Mouse (Mus musculus) forebrain, embryonic 11.5 days (tissue): ENCODE results near the gene Dclk1. TPM values are rescaled to one million over a fixed set of nuclear protein-coding genes. Genes with fewer than 3 reads are reported as not detected.

Experiments used
- ATAC-seq: fragments of 200-750 bp; cut with Nextera tagmentation; replicated peaks from 2 replicates; pipeline ENCODE4 v1.8.0; 2017; ENCODE audit warnings: moderate TSS enrichment; ENCODE audit not compliant: low FRiP score
- DNase-seq: peaks from one replicate; pipeline ENCODE4 v3.0.0-alpha.2; 2017; ENCODE audit warnings: low spot score
- H3K27ac ChIP-seq: fragments of 300-500 bp; sonication (generic); 2 replicates; pipeline ENCODE4 v1.5.1; 2014; ENCODE audit warnings: low read depth, low read length
- H3K27me3 ChIP-seq: fragments of 300-500 bp; sonication (generic); 2 replicates; pipeline ENCODE4 v1.6.1; 2014; ENCODE audit warnings: mild to moderate bottlenecking, low read length, mixed read lengths; ENCODE audit not compliant: control insufficient read depth, insufficient read depth
- H3K36me3 ChIP-seq: fragments of 300-500 bp; sonication (generic); 2 replicates; pipeline ENCODE4 v1.6.1; 2014; ENCODE audit warnings: mild to moderate bottlenecking, low read length, moderate library complexity, mixed read lengths; ENCODE audit not compliant: control insufficient read depth, insufficient read depth
- H3K4me1 ChIP-seq: fragments of 300-500 bp; sonication (generic); replicated peaks from 2 replicates; pipeline ENCODE4 v1.6.1; 2014; ENCODE audit warnings: low read length, mixed read lengths; ENCODE audit not compliant: control insufficient read depth, insufficient read depth
- H3K4me2 ChIP-seq: fragments of 300-500 bp; sonication (generic); 2 replicates; pipeline ENCODE4 v1.6.1; 2014; ENCODE audit warnings: low read depth, mild to moderate bottlenecking, low read length, moderate library complexity, mixed read lengths; ENCODE audit not compliant: severe bottlenecking
- H3K4me3 ChIP-seq: fragments of 300-500 bp; sonication (generic); 2 replicates; pipeline ENCODE4 v1.5.1; 2014; ENCODE audit warnings: low read depth, low read length
- H3K9ac ChIP-seq: fragments of 300-500 bp; sonication (generic); 2 replicates; pipeline ENCODE4 v1.6.1; 2014; ENCODE audit warnings: low read length
- H3K9me3 ChIP-seq: fragments of 300-500 bp; sonication (generic); 2 replicates; pipeline ENCODE4 v1.6.1; 2016; ENCODE audit warnings: low read length, mixed read lengths; ENCODE audit not compliant: control insufficient read depth
- WGBS: fragments of 180-500 bp; shearing (Covaris S2); extraction: QIAGEN DNeasy Blood & Tissue Kit; methylation state at CpG from one replicate; pipeline ENCODE4 v1.1.7; 2014; 5-methylcytosine and 5-hydroxymethylcytosine counted together
- polyA plus RNA-seq: library from polyadenylated mRNA; unstranded; fragments of >200 nt; fragmentation: Nextera tagmentation; extraction: Ambion mirVana; gene quantifications from 2 replicates; pipeline ENCODE4 v1.2.1, GENCODE M21; 2014

Dclk1 gene
- polyA plus RNA-seq, 1 experiment from 2014 or later = 77.5 TPM

DNA sequence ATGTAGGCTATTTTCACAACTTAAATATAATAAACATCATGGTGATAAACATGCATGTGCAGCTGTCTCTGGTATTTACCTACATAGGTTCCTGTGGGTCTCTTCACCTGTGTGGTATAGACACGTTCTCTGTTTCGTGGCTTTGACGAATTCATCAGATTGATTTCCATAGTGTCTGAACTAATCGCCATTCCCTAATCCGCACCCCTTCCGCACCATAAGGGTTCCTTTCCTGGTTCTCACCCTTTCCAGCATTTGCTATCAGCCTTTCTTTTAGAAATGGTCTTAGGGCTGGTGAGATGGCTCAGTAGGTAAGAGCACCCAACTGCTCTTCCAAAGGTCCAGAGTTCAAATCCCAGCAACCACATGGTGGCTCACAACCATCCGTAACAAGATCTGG lies 162.6 kb downstream of the Dclk1 start:
- no peak for ATAC-seq
- H3K4me2 ChIP-seq = no peak overlapping the region
- DNase-seq = no peak
- H3K4me1 ChIP-seq = no peaks in the 10 kb centered on the region
- H3K27me3 ChIP-seq = no peaks in the 10 kb centered on the region
- H3K4me3 ChIP-seq = no peak overlapping the region
- H3K9me3 ChIP-seq = no peaks in the 10 kb centered on the region
- H3K27ac ChIP-seq = no peak overlapping the region
- 97% methylated on average over 7 of the region's 7 CpGs for WGBS
- H3K9ac ChIP-seq = no peak overlapping the region
- no peaks in the 10 kb centered on the region for H3K36me3 ChIP-seq

DNA sequence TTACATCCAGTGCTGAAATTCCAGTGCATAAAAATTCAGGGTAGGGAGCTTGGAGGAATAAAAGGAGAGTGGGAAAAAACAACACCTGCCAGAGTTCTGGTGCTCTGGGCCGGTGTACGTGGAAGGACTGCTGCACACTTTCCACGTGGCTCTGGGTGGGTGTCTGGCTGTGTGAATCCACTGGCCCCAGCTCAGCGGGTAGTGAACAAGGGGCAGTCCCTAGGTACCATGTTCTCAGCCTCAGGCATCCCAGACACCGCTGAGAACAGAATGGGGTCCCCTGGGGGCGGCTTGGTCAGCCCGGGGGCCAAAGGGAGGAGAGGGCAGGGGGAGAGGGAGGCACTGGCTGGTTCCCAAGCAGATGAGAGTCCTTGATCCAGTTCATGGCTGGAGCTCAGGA lies 164.5 kb downstream of the Dclk1 start:
- no peaks in the 10 kb centered on the region for H3K36me3 ChIP-seq
- no peaks in the 10 kb centered on the region for H3K27me3 ChIP-seq
- no peaks in the 10 kb centered on the region for H3K4me1 ChIP-seq
- no peaks in the 10 kb centered on the region for H3K9me3 ChIP-seq
- WGBS = 80% methylated on average over 7 of the region's 7 CpGs
- ATAC-seq (no peak), DNase-seq (no peak)
- no peak overlapping the region for H3K27ac ChIP-seq
- H3K4me3 ChIP-seq = no peak overlapping the region
- H3K9ac ChIP-seq = no peak overlapping the region
- H3K4me2 ChIP-seq = no peak overlapping the region

DNA sequence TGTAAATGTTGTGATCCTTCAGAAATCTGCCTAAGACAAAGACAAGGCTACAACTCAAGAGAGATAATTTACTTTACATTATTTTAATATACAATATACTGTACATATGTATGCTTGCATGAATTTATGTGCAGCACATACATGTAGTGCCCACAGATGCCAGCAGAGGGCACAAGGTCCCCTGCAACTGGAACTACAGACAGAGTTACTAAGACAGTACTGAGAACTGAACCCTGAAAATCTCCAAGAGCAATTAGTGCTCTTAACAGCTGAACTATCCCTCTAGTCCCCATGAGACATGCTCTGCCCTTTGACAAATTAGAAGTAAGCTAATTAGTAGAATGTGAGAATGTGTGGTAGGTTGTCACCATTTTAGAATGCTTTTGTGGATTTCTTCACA lies 169.4 kb downstream of the Dclk1 start:
- ATAC-seq (0 out of 2 replicates have a peak, but pooled peaks have one; percentile 51), DNase-seq (no peak)
- H3K9ac ChIP-seq = no peak overlapping the region
- no peak overlapping the region for H3K4me2 ChIP-seq
- no peaks in the 10 kb centered on the region for H3K9me3 ChIP-seq
- no peaks in the 10 kb centered on the region for H3K36me3 ChIP-seq
- H3K4me1 ChIP-seq = peaks cover 2% of the 10 kb centered on the region; the same call in 1 of the 2 replicates
- H3K27me3 ChIP-seq = no peaks in the 10 kb centered on the region
- H3K27ac ChIP-seq = no peak overlapping the region
- no peak overlapping the region for H3K4me3 ChIP-seq

DNA sequence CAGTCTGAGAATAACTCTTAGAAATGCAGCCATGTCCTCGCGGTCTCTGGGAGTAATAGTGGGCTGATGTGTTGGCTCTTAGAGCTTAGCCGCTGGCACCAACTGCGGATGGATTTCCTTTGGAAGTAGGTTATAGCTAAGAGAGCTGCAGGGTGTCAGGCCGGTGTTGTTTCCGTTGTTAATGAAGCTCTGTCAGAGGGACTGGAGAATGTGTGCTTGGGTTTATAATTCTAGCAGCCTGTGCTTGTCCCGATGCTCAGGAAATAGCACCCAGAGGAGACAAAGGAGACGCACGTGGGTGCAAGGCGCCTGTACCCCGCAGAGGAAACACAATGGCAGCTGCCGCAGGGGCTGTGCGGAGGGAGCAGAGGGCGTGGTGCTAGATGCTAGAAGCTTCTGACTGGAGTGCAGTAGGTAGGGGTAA lies 173.4 kb downstream of the Dclk1 start:
- 11% methylated on average over 14 of the region's 14 CpGs for WGBS
- Histone ChIP-seq H3K27ac (no peak overlapping the region), H3K4me2 (peak overlapping the region; percentile 16; the same call in 1 of the 2 replicates)

DNA sequence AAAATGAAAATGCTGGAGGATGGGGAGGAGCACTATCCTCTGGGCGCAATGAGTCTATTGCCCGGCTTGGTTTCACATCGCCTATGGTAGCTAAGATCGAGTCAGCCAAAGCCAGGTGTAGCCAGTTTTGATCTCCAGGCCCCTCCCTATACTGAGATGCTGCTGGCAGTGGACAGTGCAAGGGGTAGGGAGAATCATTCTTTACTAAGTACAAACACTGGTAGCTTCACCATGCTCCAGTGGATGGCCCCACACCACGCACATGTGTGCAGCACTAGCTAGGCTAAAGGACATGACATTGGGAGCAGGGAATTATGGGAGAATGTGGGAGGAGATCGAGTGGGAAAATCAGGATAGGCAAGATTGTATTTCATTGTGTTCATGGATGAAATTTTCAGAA lies 176.7 kb downstream of the Dclk1 start:
- Histone ChIP-seq H3K27me3 (no peaks in the 10 kb centered on the region), H3K9me3 (no peaks in the 10 kb centered on the region), H3K36me3 (no peaks in the 10 kb centered on the region), H3K4me1 (peaks cover 3% of the 10 kb centered on the region), H3K27ac (no peak overlapping the region), H3K4me3 (no peak overlapping the region), H3K9ac (no peak overlapping the region), H3K4me2 (no peak overlapping the region)
- WGBS = 64% methylated on average over 6 of the region's 6 CpGs
- ATAC-seq = no peak
- DNase-seq = no peak

More for the DNA sequence above, 173.4 kb downstream of the Dclk1 start:
- H3K9ac ChIP-seq = peak overlapping the region; percentile 3
- no peak overlapping the region for H3K4me3 ChIP-seq
- peaks cover 5% of the 10 kb centered on the region for H3K4me1 ChIP-seq
- no peaks in the 10 kb centered on the region for H3K9me3 ChIP-seq
- ATAC-seq (peak; percentile 57), DNase-seq (peak; percentile 63)
- H3K27me3 ChIP-seq = no peaks in the 10 kb centered on the region
- no peaks in the 10 kb centered on the region for H3K36me3 ChIP-seq

DNA sequence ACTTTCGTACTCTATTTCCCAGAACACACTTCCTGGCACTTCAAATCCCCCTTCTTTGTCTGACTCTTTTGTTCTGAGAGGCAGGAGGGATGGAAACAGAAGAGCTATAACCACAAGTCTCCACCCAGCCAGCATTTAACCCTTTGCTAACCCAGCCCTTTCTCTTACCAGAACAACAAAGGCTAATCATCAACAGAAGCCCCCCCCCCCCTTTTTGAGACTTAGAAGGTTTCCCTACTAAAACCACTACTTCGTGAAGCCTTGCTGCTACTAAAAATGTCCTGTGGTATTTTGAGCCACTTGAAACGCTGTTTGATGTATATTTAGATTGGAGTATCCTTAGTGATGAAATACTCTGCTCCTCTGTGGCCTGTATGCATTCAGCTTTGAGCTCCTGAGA lies 177.2 kb downstream of the Dclk1 start:
- DNase-seq (no peak), ATAC-seq (no peak)
- Histone ChIP-seq H3K4me3 (no peak overlapping the region), H3K9me3 (no peaks in the 10 kb centered on the region), H3K4me1 (peaks cover 3% of the 10 kb centered on the region), H3K9ac (no peak overlapping the region), H3K27me3 (no peaks in the 10 kb centered on the region), H3K27ac (no peak overlapping the region), H3K36me3 (no peaks in the 10 kb centered on the region), H3K4me2 (no peak overlapping the region)
- 19% methylated on average over 3 of the region's 3 CpGs for WGBS

DNA sequence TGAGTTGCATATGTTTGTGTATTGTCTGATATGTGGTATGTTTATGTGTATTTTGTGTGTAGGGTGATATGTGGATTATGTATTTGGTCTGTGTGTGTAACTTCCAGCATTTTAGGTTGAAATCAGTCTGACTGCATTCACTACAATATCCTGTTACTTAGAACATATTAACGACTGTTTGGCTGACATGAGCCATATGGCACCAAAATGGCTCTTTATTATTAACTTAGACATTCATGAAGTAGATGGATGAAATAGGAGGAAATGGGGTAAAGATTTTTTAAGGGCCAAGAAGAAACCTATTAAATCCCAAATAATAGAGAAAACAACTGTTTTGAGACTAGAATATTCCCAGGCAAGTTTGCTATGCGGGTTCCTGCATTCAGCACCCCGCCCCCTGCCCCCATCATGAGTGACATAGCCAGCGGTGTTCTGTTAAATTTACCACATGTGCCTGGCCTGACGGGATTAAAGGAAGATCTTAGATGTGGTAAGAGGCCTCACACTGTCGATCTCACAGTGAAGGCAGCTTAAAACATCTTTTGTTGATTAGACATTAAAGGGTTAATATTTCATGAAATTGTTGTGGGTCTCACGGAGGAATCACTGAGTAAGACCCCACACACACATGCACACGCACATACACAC lies 178.4 kb downstream of the Dclk1 start:
- no peak overlapping the region for H3K9ac ChIP-seq
- peaks cover 6% of the 10 kb centered on the region for H3K4me1 ChIP-seq
- DNase-seq (no peak), ATAC-seq (no peak)
- no peaks in the 10 kb centered on the region for H3K27me3 ChIP-seq
- no peaks in the 10 kb centered on the region for H3K36me3 ChIP-seq
- WGBS = 56% methylated on average over 8 of the region's 8 CpGs
- no peak overlapping the region for H3K4me3 ChIP-seq
- no peaks in the 10 kb centered on the region for H3K9me3 ChIP-seq
- no peak overlapping the region for H3K4me2 ChIP-seq
- no peak overlapping the region for H3K27ac ChIP-seq

DNA sequence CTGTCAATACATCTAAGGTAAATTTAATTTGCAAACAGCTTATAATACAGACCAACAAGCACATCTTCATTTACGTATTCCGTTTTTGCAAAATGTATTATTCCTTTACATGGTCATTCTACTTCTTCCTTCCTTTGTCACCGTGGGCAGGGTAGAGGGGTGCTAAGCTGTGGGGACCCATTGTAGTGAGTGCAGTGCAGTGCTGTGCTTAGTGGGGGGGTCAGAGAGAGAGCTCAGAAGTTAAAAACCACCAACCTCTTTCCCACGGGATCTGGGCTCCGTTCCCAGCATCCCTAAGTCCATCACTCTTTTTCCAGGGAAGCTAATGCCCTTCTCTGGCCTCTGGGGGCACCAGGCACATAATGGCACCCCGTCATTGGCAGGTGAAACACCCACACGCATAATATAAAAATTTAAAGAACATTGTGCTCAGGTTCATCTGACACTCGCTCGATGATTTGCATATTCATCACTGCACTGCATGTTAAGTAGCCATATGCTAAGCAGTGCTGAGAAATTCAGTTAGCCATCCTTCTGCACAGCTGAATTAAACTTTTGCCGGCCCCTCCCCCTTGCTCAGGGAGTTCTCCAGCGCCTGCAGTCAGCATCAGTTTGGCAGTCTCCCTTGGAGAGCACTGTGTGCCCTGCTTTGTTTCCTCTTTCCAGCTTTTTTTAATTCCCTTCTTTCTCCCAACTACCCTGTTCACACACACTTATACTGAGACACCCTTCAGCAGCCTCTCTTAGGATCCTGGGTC lies 181.7 kb downstream of the Dclk1 start:
- Histone ChIP-seq H3K4me1 (peaks cover 5% of the 10 kb centered on the region), H3K36me3 (no peaks in the 10 kb centered on the region), H3K4me3 (no peak overlapping the region), H3K9ac (0 out of 2 replicates have a peak overlapping the region, but pooled peaks have one; percentile 9), H3K27me3 (no peaks in the 10 kb centered on the region), H3K4me2 (peak overlapping the region; percentile 31; the same call in 1 of the 2 replicates), H3K27ac (peak overlapping the region; percentile 55; the same call in 1 of the 2 replicates), H3K9me3 (no peaks in the 10 kb centered on the region)
- ATAC-seq = peak; percentile 86
- peak; percentile 58 for DNase-seq
- WGBS = 18% methylated on average over 11 of the region's 11 CpGs
